Mouse (Mus musculus): ENCODE measurements around the gene Cck.

GRCm38 (mm10) chr9:121467460-121467859 lies 28.0 kb downstream of the Cck start:
- no peak for TF ChIP-seq CTCF (IDR thresholded peaks at IDR 0.05; ENCODE audit: low read depth)
- no peak for TF ChIP-seq EP300 (IDR thresholded peaks at IDR 0.05; ENCODE audit: low read depth)
